Mouse (Mus musculus) olfactory bulb, adult 2 months (tissue): ENCODE data around the gene Supt5.

Experiments used
- CTCF ChIP-seq: fragments of 200-500 bp; IDR thresholded peaks from 2 replicates; pipeline ENCODE4 v1.5.1; 2012; ENCODE audit warnings: low read depth, mild to moderate bottlenecking, low read length, moderate library complexity; ENCODE audit not compliant: insufficient read depth
- POLR2A ChIP-seq: fragments of 200-500 bp; IDR thresholded peaks from 2 replicates; pipeline ENCODE4 v1.6.1; 2012; ENCODE audit warnings: mild to moderate bottlenecking, low read depth, low read length, moderate library complexity; ENCODE audit not compliant: insufficient read depth

- TF ChIP-seq CTCF (no peak), POLR2A (no peak)
These were observed 19.9 kb upstream of the Supt5 start for GRCm38 (mm10) chr7:28358431-28358830.
